Mouse (Mus musculus) midbrain, embryonic 13.5 days (tissue): Measurements from ENCODE around the gene Chil1. TPM values are rescaled to one million over a fixed set of nuclear protein-coding genes. Genes with fewer than 3 reads are reported as not detected.

Experiments used
- ATAC-seq: fragments of 200-750 bp; cut with Nextera tagmentation; 2 replicates; pipeline ENCODE4 v1.8.0; 2017; ENCODE audit warnings: mild to moderate bottlenecking, moderate TSS enrichment, moderate library complexity
- H3K27ac ChIP-seq: fragments of 300-500 bp; sonication (generic); 2 replicates; pipeline ENCODE4 v1.5.1; 2015; ENCODE audit warnings: inconsistent platforms, mild to moderate bottlenecking, moderate library complexity
- H3K27me3 ChIP-seq: fragments of 300-500 bp; sonication (generic); 2 replicates; pipeline ENCODE4 v1.6.1; 2015; ENCODE audit warnings: mild to moderate bottlenecking, inconsistent platforms
- H3K36me3 ChIP-seq: fragments of 300-500 bp; sonication (generic); 2 replicates; pipeline ENCODE4 v1.6.1; 2015; ENCODE audit warnings: mild to moderate bottlenecking, inconsistent platforms
- H3K4me1 ChIP-seq: fragments of 300-500 bp; sonication (generic); replicated peaks from 2 replicates; pipeline ENCODE4 v1.6.1; 2015; ENCODE audit warnings: inconsistent platforms
- H3K4me2 ChIP-seq: fragments of 300-500 bp; sonication (generic); replicated peaks from 2 replicates; pipeline ENCODE4 v1.6.1; 2015; ENCODE audit warnings: moderate library complexity, mild to moderate bottlenecking, inconsistent platforms
- H3K4me3 ChIP-seq: fragments of 300-500 bp; sonication (generic); replicated peaks from 2 replicates; pipeline ENCODE4 v1.5.1; 2015; ENCODE audit warnings: mild to moderate bottlenecking, inconsistent platforms
- H3K9ac ChIP-seq: fragments of 300-500 bp; sonication (generic); replicated peaks from 2 replicates; pipeline ENCODE4 v1.6.1; 2015; ENCODE audit warnings: mild to moderate bottlenecking, inconsistent platforms
- H3K9me3 ChIP-seq: fragments of 300-500 bp; sonication (generic); 2 replicates; pipeline ENCODE4 v1.6.1; 2016; ENCODE audit warnings: mild to moderate bottlenecking, inconsistent platforms
- WGBS: fragments of 180-500 bp; shearing (Covaris S2); methylation state at CpG from one replicate; pipeline ENCODE4 v1.1.7; 2015; 5-methylcytosine and 5-hydroxymethylcytosine counted together
- polyA plus RNA-seq: library from polyadenylated mRNA; unstranded; fragments of >200 nt; fragmentation: Nextera tagmentation; extraction: Ambion mirVana; gene quantifications from 2 replicates; pipeline ENCODE4 v1.2.1, GENCODE M21; 2015

The Chil1 gene
- polyA plus RNA-seq, 1 experiment from 2014 or later, result 2.6 TPM

DNA sequence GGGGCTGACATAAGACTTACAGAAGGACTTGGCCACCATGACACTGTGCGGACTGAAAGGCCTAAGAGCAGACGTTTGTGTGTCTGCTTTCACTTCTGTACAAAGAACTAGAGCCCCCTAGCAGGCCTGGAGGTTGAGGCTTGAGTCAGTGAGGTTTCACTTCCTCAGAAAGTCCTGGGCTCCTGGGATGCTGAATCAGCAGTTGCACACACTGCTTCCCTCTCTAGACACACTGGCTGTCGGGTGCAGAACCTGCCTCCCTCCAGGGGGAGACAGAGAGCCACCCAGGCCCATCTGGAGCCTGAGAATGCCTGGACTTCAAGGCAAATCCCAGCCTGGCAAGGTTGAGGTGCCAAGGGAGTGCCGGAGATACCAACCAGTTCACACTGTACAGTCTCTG, 14.4 kb downstream of the Chil1 start:
- Histone ChIP-seq H3K4me1 (peaks cover 8% of the 10 kb centered on the region; the same call in 1 of the 2 replicates), H3K27me3 (no peaks in the 10 kb centered on the region), H3K9me3 (no peaks in the 10 kb centered on the region), H3K36me3 (no peaks in the 10 kb centered on the region), H3K4me3 (no peak overlapping the region), H3K27ac (no peak overlapping the region), H3K4me2 (no peak overlapping the region), H3K9ac (no peak overlapping the region)
- WGBS, result 73% methylated on average over 4 of the region's 4 CpGs
- ATAC-seq, result no peak

- H3K4me3 ChIP-seq, result no peak overlapping the region
- ATAC-seq, result no peak
- H3K9me3 ChIP-seq, result no peaks in the 10 kb centered on the region
- peaks cover 8% of the 10 kb centered on the region; the same call in 1 of the 2 replicates for H3K4me1 ChIP-seq
- H3K9ac ChIP-seq, result no peak overlapping the region
- no peak overlapping the region for H3K27ac ChIP-seq
- WGBS, result 78% methylated on average over 15 of the region's 15 CpGs
- no peaks in the 10 kb centered on the region for H3K36me3 ChIP-seq
- H3K4me2 ChIP-seq, result no peak overlapping the region
- 0 out of 2 replicates have a peak, but pooled peaks cover under 1% of the 10 kb centered on the region for H3K27me3 ChIP-seq
These were observed 15.5 kb downstream of the Chil1 start for GRCm38 (mm10) chr1:134197325-134197982.

DNA sequence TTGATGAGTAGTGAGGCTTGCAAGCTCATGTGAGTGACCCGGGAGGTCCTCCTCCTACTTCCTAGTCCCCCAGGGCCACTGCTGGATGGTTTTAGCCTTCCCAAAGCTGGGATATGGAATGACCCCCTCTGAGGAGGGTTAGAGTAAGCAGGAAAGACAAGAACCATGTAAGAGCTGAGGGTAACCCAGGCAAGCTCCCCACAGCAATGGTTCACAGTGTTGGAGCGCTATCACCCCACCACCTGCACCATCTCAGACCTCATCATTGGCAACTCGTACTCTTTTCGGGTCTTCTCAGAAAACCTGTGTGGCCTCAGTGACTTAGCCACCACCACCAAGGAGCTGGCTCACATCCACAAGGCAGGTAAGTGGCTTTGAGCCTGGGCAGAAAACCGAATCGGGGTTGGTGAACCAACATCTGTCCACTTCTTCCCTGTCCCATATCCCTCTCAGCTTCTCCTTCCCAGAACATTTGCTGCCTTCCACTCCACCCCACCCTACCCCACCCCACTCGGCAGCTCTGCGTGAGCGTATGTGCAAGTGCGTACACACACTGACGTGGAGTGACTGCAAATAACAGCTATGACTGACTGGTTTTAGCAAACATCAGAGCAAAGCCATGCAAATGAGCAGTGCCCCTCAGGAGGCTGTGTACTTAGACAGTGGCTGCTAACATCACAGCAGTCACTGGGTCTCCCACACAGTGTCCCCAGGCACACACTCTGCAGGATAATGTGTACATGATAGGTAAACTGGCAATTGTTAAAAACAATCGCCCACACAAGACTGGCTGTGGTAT, 16.4 kb downstream of the Chil1 start:
- 0 out of 2 replicates have a peak overlapping the region, but pooled peaks have one; percentile 6 for H3K27ac ChIP-seq
- peak; percentile 57; the same call in 1 of the 2 replicates for ATAC-seq

GRCm38 (mm10) chr1:134200481-134200880, 18.5 kb downstream of the Chil1 start:
- WGBS, result 62% methylated on average over 2 of the region's 2 CpGs
- Histone ChIP-seq H3K4me1 (peaks cover 8% of the 10 kb centered on the region; the same call in 1 of the 2 replicates), H3K9ac (no peak overlapping the region), H3K27ac (no peak overlapping the region), H3K4me2 (no peak overlapping the region), H3K9me3 (no peaks in the 10 kb centered on the region), H3K4me3 (no peak overlapping the region), H3K36me3 (no peaks in the 10 kb centered on the region), H3K27me3 (0 out of 2 replicates have a peak, but pooled peaks cover 3% of the 10 kb centered on the region)
- no peak for ATAC-seq

More for the DNA sequence above, 16.4 kb downstream of the Chil1 start:
- no peak overlapping the region for H3K9ac ChIP-seq
- H3K36me3 ChIP-seq, result no peaks in the 10 kb centered on the region
- H3K9me3 ChIP-seq, result no peaks in the 10 kb centered on the region
- no peak overlapping the region for H3K4me2 ChIP-seq
- peaks cover 8% of the 10 kb centered on the region; the same call in 1 of the 2 replicates for H3K4me1 ChIP-seq
- 77% methylated on average over 12 of the region's 12 CpGs for WGBS
- H3K27me3 ChIP-seq, result 0 out of 2 replicates have a peak, but pooled peaks cover 3% of the 10 kb centered on the region
- H3K4me3 ChIP-seq, result no peak overlapping the region

DNA sequence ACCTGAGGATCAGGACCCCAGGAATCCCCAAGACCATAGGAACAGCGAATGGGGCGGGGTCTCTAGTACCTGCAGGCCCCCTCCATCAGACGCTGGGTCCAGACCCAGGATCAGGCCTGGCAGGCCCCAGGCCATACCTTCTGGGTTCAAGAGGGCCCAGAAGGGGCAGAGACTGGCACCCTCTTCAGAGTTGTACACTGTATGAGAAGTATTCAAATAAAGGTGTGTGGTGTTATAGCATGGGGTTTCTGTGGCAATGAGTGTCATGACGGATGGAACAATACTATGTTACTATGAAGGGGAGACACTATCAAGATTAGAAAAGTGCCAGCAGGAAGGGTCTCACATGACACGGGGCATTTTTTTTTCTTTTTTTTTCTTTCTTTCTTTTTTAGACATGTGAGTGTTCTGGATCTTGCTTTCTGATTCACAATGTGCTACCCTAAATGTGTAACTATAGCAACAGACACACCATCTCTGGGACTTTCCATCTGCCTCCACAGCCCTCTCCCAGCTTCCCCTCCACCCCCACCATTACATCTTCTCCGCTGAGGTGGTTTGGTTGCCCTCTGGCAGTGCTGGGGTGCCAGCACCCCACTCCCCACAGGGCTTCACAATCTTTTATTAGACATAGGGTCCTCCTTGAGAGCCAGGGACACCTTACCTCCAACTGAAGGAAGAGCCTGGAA, 19.2 kb downstream of the Chil1 start:
- whole genome bisulfite sequencing, result 84% methylated on average over 6 of the region's 6 CpGs

GRCm38 (mm10) chr1:134201751-134202420, 19.9 kb downstream of the Chil1 start:
- no peak overlapping the region for H3K4me3 ChIP-seq
- 0 out of 2 replicates have a peak, but pooled peaks cover 3% of the 10 kb centered on the region for H3K27me3 ChIP-seq
- H3K27ac ChIP-seq, result no peak overlapping the region
- H3K36me3 ChIP-seq, result no peaks in the 10 kb centered on the region
- ATAC-seq, result no peak
- WGBS, result 34% methylated on average over 3 of the region's 3 CpGs
- no peaks in the 10 kb centered on the region for H3K9me3 ChIP-seq
- no peak overlapping the region for H3K9ac ChIP-seq
- H3K4me1 ChIP-seq, result 0 out of 2 replicates have a peak, but pooled peaks cover 4% of the 10 kb centered on the region
- no peak overlapping the region for H3K4me2 ChIP-seq

More for the DNA sequence above, 19.2 kb downstream of the Chil1 start:
- no peaks in the 10 kb centered on the region for H3K36me3 ChIP-seq
- H3K4me2 ChIP-seq, result no peak overlapping the region
- peaks cover 5% of the 10 kb centered on the region; the same call in 1 of the 2 replicates for H3K4me1 ChIP-seq
- 0 out of 2 replicates have a peak, but pooled peaks cover 3% of the 10 kb centered on the region for H3K27me3 ChIP-seq
- H3K4me3 ChIP-seq, result no peak overlapping the region
- ATAC-seq, result no peak
- no peaks in the 10 kb centered on the region for H3K9me3 ChIP-seq
- H3K27ac ChIP-seq, result no peak overlapping the region
- no peak overlapping the region for H3K9ac ChIP-seq

- Histone ChIP-seq H3K27me3 (0 out of 2 replicates have a peak, but pooled peaks cover 3% of the 10 kb centered on the region), H3K4me1 (0 out of 2 replicates have a peak, but pooled peaks cover 4% of the 10 kb centered on the region), H3K27ac (no peak overlapping the region), H3K4me2 (no peak overlapping the region), H3K9me3 (no peaks in the 10 kb centered on the region), H3K9ac (no peak overlapping the region), H3K4me3 (no peak overlapping the region), H3K36me3 (no peaks in the 10 kb centered on the region)
- 90% methylated on average over 13 of the region's 13 CpGs for WGBS
- ATAC-seq, result no peak
These were observed 22.3 kb downstream of the Chil1 start for GRCm38 (mm10) chr1:134204230-134204629.

DNA sequence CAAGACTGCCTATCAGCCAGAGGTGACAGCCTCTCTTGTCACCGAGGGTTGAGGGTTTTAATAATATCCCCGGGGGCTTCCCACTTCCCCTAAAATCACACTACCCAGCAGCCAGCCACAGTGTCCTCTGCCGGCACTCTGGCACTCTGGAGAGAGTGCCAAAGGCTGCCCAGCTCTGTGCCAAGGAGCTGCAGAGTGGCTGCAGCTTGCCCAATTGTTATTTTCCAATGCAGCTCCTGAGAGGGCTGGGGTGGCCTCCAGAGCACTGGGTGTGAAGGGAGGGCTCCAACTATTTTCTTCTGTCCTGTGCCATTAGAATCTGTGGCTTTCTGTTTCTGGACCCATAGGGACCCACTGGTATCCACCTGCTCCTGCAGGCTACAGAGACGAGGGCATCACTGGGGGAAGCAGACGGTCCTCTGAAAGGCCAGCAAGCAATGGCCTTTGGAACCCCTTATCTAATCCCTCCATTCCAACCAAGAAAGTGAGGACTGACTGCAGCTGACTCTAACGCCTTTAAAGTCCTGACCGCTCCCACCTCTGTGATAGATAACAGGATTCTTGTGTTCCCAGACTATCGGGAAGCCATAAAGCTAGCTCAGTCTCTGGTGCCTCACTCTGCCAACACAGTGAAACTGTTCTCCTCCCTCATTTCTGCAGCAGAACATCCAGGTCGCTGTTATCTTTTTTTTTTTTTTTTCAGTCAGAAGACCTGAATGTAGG, 23.5 kb downstream of the Chil1 start:
- no peak overlapping the region for H3K4me2 ChIP-seq
- no peak overlapping the region for H3K27ac ChIP-seq
- H3K9ac ChIP-seq, result no peak overlapping the region
- 0 out of 2 replicates have a peak, but pooled peaks cover 4% of the 10 kb centered on the region for H3K4me1 ChIP-seq
- H3K9me3 ChIP-seq, result no peaks in the 10 kb centered on the region
- no peak overlapping the region for H3K4me3 ChIP-seq
- ATAC-seq, result no peak
- H3K27me3 ChIP-seq, result 0 out of 2 replicates have a peak, but pooled peaks cover 3% of the 10 kb centered on the region
- no peaks in the 10 kb centered on the region for H3K36me3 ChIP-seq
- WGBS, result 65% methylated on average over 9 of the region's 9 CpGs

DNA sequence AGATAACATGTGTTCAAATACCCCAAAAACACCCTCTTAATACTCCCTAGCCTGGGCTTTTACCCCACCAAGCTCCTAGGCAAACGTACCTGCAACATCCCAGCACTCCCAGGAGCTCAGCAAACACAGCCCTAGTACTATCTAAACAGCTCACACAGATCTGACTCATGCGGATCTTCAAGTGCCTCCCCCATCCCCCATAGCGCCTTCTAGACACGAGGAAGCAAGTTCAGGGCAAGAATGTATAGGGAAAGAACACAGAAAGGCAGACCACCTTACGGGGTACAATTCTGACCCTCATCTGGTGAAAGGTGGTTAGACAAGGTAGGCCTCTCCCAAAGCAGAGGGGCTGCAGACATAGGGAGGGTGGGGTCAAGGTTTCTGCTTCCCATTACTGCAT, 24.1 kb downstream of the Chil1 start:
- 59% methylated on average over 5 of the region's 5 CpGs for WGBS
- H3K9ac ChIP-seq, result no peak overlapping the region
- no peak overlapping the region for H3K4me2 ChIP-seq
- H3K36me3 ChIP-seq, result no peaks in the 10 kb centered on the region
- H3K4me3 ChIP-seq, result no peak overlapping the region
- H3K4me1 ChIP-seq, result 0 out of 2 replicates have a peak, but pooled peaks cover 4% of the 10 kb centered on the region
- no peak overlapping the region for H3K27ac ChIP-seq
- ATAC-seq, result no peak
- no peaks in the 10 kb centered on the region for H3K9me3 ChIP-seq
- H3K27me3 ChIP-seq, result 0 out of 2 replicates have a peak, but pooled peaks cover 3% of the 10 kb centered on the region

DNA sequence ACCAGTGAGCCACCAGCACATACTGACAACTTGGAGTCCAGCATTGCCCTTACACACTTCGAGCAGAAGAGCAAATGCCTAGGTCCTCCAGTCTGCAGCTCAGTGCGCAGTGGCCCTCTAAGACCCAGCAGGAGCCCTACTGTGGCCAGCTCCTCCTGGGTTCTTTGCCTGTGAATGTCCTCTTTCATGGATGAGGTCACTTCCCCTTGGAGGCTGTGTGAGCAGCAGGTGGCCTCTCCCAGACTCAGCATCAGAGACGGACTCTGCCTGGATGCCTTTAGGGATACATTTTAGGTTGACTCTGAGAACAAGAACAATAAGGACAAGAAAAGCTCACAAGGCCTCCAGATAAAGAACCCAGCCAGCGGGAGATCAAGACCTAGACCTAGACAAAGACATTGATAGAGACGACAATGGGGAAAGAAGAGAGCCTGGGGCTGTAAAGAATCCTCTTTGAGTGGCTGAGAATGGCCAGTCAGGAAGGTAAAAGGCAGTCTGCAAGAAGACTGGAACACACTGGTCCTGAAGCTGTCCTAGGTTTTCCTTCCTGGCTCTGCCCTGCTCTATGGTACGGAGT, 28.3 kb downstream of the Chil1 start:
- no peak overlapping the region for H3K9ac ChIP-seq
- WGBS, result 52% methylated on average over 6 of the region's 6 CpGs
- H3K9me3 ChIP-seq, result no peaks in the 10 kb centered on the region
- no peak overlapping the region for H3K4me3 ChIP-seq
- H3K27ac ChIP-seq, result no peak overlapping the region
- H3K4me1 ChIP-seq, result 0 out of 2 replicates have a peak, but pooled peaks cover 4% of the 10 kb centered on the region
- peaks cover 5% of the 10 kb centered on the region; the same call in 1 of the 2 replicates for H3K27me3 ChIP-seq
- no peak for ATAC-seq
- no peaks in the 10 kb centered on the region for H3K36me3 ChIP-seq
- H3K4me2 ChIP-seq, result no peak overlapping the region
